Mouse (Mus musculus) kidney, adult 2 months (tissue): ENCODE data around the gene B4galnt2. TPM values are rescaled to one million over a fixed set of nuclear protein-coding genes. Genes with fewer than 3 reads are reported as not detected.
A peak's percentile ranks its signal among the peaks of the same experiment; 100 is the strongest.

Source experiments
- DNase-seq: peaks from one replicate; pipeline ENCODE4 v3.0.0; 2021
- H3K27ac ChIP-seq: fragments of 200-500 bp; 2 replicates; pipeline ENCODE4 v1.5.1; 2012; ENCODE audit warnings: low read depth, low read length, control low read depth, inconsistent platforms; ENCODE audit not compliant: insufficient read depth
- H3K27me3 ChIP-seq: fragments of 200-500 bp; replicated peaks from 2 replicates; pipeline ENCODE4 v1.6.1; 2012; ENCODE audit warnings: mild to moderate bottlenecking, moderate library complexity, low read length, inconsistent platforms; ENCODE audit not compliant: control insufficient read depth, insufficient read depth
- H3K36me3 ChIP-seq: fragments of 200-500 bp; 2 replicates; pipeline ENCODE4 v1.6.1; 2012; ENCODE audit warnings: mild to moderate bottlenecking, moderate library complexity, low read length, inconsistent platforms; ENCODE audit not compliant: control insufficient read depth, insufficient read depth
- H3K4me1 ChIP-seq: fragments of 200-500 bp; 2 replicates; pipeline ENCODE4 v1.6.1; 2011; ENCODE audit warnings: low read length; ENCODE audit not compliant: control insufficient read depth, insufficient read depth
- H3K4me3 ChIP-seq: fragments of 200-500 bp; 2 replicates; pipeline ENCODE4 v1.5.1; 2011; ENCODE audit warnings: mild to moderate bottlenecking, low read depth, low read length, control low read depth; ENCODE audit not compliant: insufficient read depth
- CTCF ChIP-seq: fragments of 200-500 bp; conservative IDR thresholded peaks from 2 replicates; pipeline ENCODE4 v1.5.1; 2011; ENCODE audit warnings: low read depth, mild to moderate bottlenecking, control low read depth, low read length, moderate library complexity, mixed read lengths; ENCODE audit not compliant: insufficient read depth, insufficient read length
- POLR2A ChIP-seq: fragments of 200-500 bp; IDR thresholded peaks from one replicate; pipeline ENCODE4 v1.6.1; 2011; ENCODE audit warnings: low read depth, low read length, control low read depth
- WGBS: fragments of 180-500 bp; shearing (Covaris S2); methylation state at CpG from one replicate; pipeline ENCODE4 v1.1.7; 2018; 5-methylcytosine and 5-hydroxymethylcytosine counted together
- polyA plus RNA-seq: library from polyadenylated mRNA; depleted of rRNA; stranded (reverse); fragments of >200 nt; gene quantifications from 2 replicates; pipeline ENCODE4 v1.2.3, GENCODE M21; 2012

Gene B4galnt2
- polyA plus RNA-seq, 1 experiment, result 0.38 TPM

- DNase-seq, result no peak
- no peaks in the 10 kb centered on the region for H3K27me3 ChIP-seq
- TF ChIP-seq POLR2A, result no peak
- TF ChIP-seq CTCF, result no peak
- H3K27ac ChIP-seq, result no peak overlapping the region
- 97% methylated on average over 8 of the region's 8 CpGs for WGBS
- H3K4me1 ChIP-seq, result peaks cover 6% of the 10 kb centered on the region; the same call in 1 of the 2 replicates
- no peak overlapping the region for H3K4me3 ChIP-seq
- H3K36me3 ChIP-seq, result no peaks in the 10 kb centered on the region
Measured at GRCm38 (mm10) chr11:95861397-95861796, 53.3 kb downstream of the B4galnt2 start.

GRCm38 (mm10) chr11:95860071-95860490 is 54.6 kb downstream of the B4galnt2 start:
- no peak overlapping the region for H3K27ac ChIP-seq

GRCm38 (mm10) chr11:95859468-95859855 is 55.2 kb downstream of the B4galnt2 start:
- no peaks in the 10 kb centered on the region for H3K36me3 ChIP-seq
- peak; percentile 84 for DNase-seq
- H3K4me1 ChIP-seq, result peaks cover 6% of the 10 kb centered on the region; the same call in 1 of the 2 replicates
- peak overlapping the region; percentile 65 for H3K4me3 ChIP-seq
- H3K27me3 ChIP-seq, result no peaks in the 10 kb centered on the region
- H3K27ac ChIP-seq, result peak overlapping the region; percentile 32; the same call in 1 of the 2 replicates
- no peak for TF ChIP-seq POLR2A
- TF ChIP-seq CTCF, result no peak
- under 1% methylated on average over 35 of the region's 35 CpGs for WGBS

More at GRCm38 (mm10) chr11:95860071-95860490, 54.6 kb downstream of the B4galnt2 start:
- H3K4me1 ChIP-seq, result peaks cover 6% of the 10 kb centered on the region; the same call in 1 of the 2 replicates
- TF ChIP-seq CTCF (no peak), POLR2A (no peak)
- no peak for DNase-seq
- WGBS, result 17% methylated on average over 3 of the region's 3 CpGs
- H3K4me3 ChIP-seq, result peak overlapping the region; percentile 65
- no peaks in the 10 kb centered on the region for H3K36me3 ChIP-seq
- H3K27me3 ChIP-seq, result no peaks in the 10 kb centered on the region

- TF ChIP-seq POLR2A (no peak), CTCF (0 out of 2 replicates have a peak, but pooled peaks have one; percentile 0)
- Histone ChIP-seq H3K4me1 (peaks cover 6% of the 10 kb centered on the region; the same call in 1 of the 2 replicates), H3K4me3 (peak overlapping the region; percentile 73), H3K27me3 (no peaks in the 10 kb centered on the region), H3K36me3 (no peaks in the 10 kb centered on the region), H3K27ac (peak overlapping the region; percentile 86)
- WGBS, result under 1% methylated on average over 58 of the region's 58 CpGs
- peak; percentile 99 for DNase-seq
Measured at GRCm38 (mm10) chr11:95858528-95859467, 55.9 kb downstream of the B4galnt2 start.

GRCm38 (mm10) chr11:95857716-95858527 is 56.8 kb downstream of the B4galnt2 start:
- Histone ChIP-seq H3K27me3 (no peaks in the 10 kb centered on the region), H3K4me1 (peaks cover 6% of the 10 kb centered on the region; the same call in 1 of the 2 replicates), H3K36me3 (no peaks in the 10 kb centered on the region), H3K27ac (peak overlapping the region; percentile 61; the same call in 1 of the 2 replicates), H3K4me3 (peak overlapping the region; percentile 73)
- TF ChIP-seq POLR2A (no peak), CTCF (no peak)
- no peak for DNase-seq
- 26% methylated on average over 21 of the region's 21 CpGs for WGBS

- H3K4me3 ChIP-seq, result no peak overlapping the region
- 90% methylated on average over 4 of the region's 4 CpGs for WGBS
- no peaks in the 10 kb centered on the region for H3K36me3 ChIP-seq
- peaks cover 6% of the 10 kb centered on the region; the same call in 1 of the 2 replicates for H3K4me1 ChIP-seq
- no peaks in the 10 kb centered on the region; the same call in 1 of the 2 replicates for H3K27me3 ChIP-seq
- no peak overlapping the region for H3K27ac ChIP-seq
- no peak for TF ChIP-seq POLR2A
- no peak for TF ChIP-seq CTCF
- DNase-seq, result no peak
Measured at GRCm38 (mm10) chr11:95857306-95857705, 57.4 kb downstream of the B4galnt2 start.
